Mouse (Mus musculus) forebrain, postnatal 0 days (tissue): ENCODE measurements around the gene Slfn14. TPM values are rescaled to one million over a fixed set of nuclear protein-coding genes. Genes with fewer than 3 reads are reported as not detected.
A peak's percentile ranks its signal among the peaks of the same experiment; 100 is the strongest.
"Not testable (repeated sequence)": the region's sequence is repeated elsewhere in the genome, so short reads cannot be mapped to it uniquely, and the experiment has no call there.

ENCODE experiments used
- ATAC-seq: fragments of 200-750 bp; cut with Nextera tagmentation; 2 replicates; pipeline ENCODE4 v1.8.0; 2017; ENCODE audit warnings: mild to moderate bottlenecking, moderate library complexity
- DNase-seq: peaks from one replicate; pipeline ENCODE4 v3.0.0-alpha.2; 2015
- H3K27ac ChIP-seq: fragments of 300-500 bp; sonication (generic); 2 replicates; pipeline ENCODE4 v1.5.1; 2014; ENCODE audit warnings: low read depth, mild to moderate bottlenecking, antibody characterized with exemption, low read length, moderate library complexity, mixed read lengths
- H3K27me3 ChIP-seq: fragments of 300-500 bp; sonication (generic); 2 replicates; pipeline ENCODE4 v1.6.1; 2014; ENCODE audit warnings: mild to moderate bottlenecking, low read length, mixed read lengths; ENCODE audit not compliant: insufficient read depth
- H3K36me3 ChIP-seq: fragments of 300-500 bp; sonication (generic); 2 replicates; pipeline ENCODE4 v1.6.1; 2014; ENCODE audit warnings: mild to moderate bottlenecking, moderate library complexity; ENCODE audit not compliant: insufficient read depth
- H3K4me1 ChIP-seq: fragments of 300-500 bp; sonication (generic); 2 replicates; pipeline ENCODE4 v1.6.1; 2014; ENCODE audit warnings: antibody characterized with exemption; ENCODE audit not compliant: insufficient read depth
- H3K4me2 ChIP-seq: fragments of 300-500 bp; sonication (generic); 2 replicates; pipeline ENCODE4 v1.6.1; 2014; ENCODE audit warnings: low read depth, mild to moderate bottlenecking, moderate library complexity
- H3K4me3 ChIP-seq: fragments of 300-500 bp; sonication (generic); 2 replicates; pipeline ENCODE4 v1.5.1; 2014; ENCODE audit warnings: low read depth, low read length, mixed read lengths
- H3K9ac ChIP-seq: fragments of 300-500 bp; sonication (generic); 2 replicates; pipeline ENCODE4 v1.6.1; 2014; ENCODE audit warnings: mild to moderate bottlenecking
- H3K9me3 ChIP-seq: fragments of 300-500 bp; sonication (generic); 2 replicates; pipeline ENCODE4 v1.6.1; 2016; ENCODE audit warnings: low read length
- CTCF ChIP-seq: sonication (generic); IDR thresholded peaks from 2 replicates; pipeline ENCODE4 v1.5.1; 2016; ENCODE audit warnings: antibody characterized with exemption, control low read depth, low read depth
- WGBS: fragments of 180-500 bp; shearing (Covaris S2); extraction: QIAGEN DNeasy Blood & Tissue Kit; methylation state at CpG from one replicate; pipeline ENCODE4 v1.1.7; 2014; 5-methylcytosine and 5-hydroxymethylcytosine counted together
- polyA plus RNA-seq: library from polyadenylated mRNA; unstranded; fragments of >200 nt; fragmentation: Nextera tagmentation; extraction: Ambion mirVana; gene quantifications from 2 replicates; pipeline ENCODE4 v1.2.1, GENCODE M21; 2015
- total RNA-seq: library from RNA; depleted of rRNA; stranded (reverse); fragments of >200 nt; gene quantifications from 2 replicates; pipeline ENCODE4 v1.2.3, GENCODE M21; 2014; rRNA removed

Gene Slfn14
- total RNA-seq, result not detected in 2 replicates
- polyA plus RNA-seq, result not detected in 2 replicates

DNA sequence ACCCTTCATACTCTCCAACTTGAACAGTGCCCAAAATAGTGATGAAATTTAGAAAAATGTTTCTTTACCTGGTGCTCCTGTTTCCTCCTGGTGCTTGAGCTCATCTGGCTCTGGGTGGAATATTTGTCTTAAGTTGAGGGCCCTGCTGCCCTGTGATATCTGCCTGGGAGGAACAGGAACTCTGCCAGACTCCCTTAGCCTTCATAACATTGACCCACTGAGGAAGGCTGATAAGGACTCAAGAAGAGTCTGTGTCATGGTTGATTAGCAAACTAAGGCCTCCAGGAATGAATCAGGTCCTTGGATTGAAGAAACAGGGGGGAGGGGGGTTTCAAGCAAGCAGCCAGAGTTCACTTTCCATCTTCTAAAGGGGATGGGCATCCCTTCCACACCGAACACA, at the start of gene Slfn14:
Gene Slfn14 (minus strand): TSS at position 161 of the 400 bp plus-strand sequence.
- 79% methylated on average over 1 of the region's 1 CpGs for WGBS
- Histone ChIP-seq H3K27me3 (no peaks in the 10 kb centered on the region; the same call in 1 of the 2 replicates), H3K4me2 (no peak within 1 kb of the TSS), H3K36me3 (no peaks in the 10 kb centered on the region), H3K27ac (no peak within 1 kb of the TSS), H3K4me3 (no peak within 1 kb of the TSS), H3K9me3 (no peaks in the 10 kb centered on the region), H3K4me1 (no peaks in the 10 kb centered on the region), H3K9ac (no peak within 1 kb of the TSS)
- no peak for DNase-seq
- no peak for TF ChIP-seq CTCF
- ATAC-seq, result no peak

- no peak overlapping the region for H3K4me2 ChIP-seq
- ATAC-seq, result no peak
- no peak for DNase-seq
- no peak overlapping the region for H3K4me3 ChIP-seq
- H3K27ac ChIP-seq, result no peak overlapping the region
- H3K4me1 ChIP-seq, result no peaks in the 10 kb centered on the region
- no peaks in the 10 kb centered on the region for H3K27me3 ChIP-seq
- H3K9me3 ChIP-seq, result no peaks in the 10 kb centered on the region
- no peak for TF ChIP-seq CTCF
- 80% methylated on average over 7 of the region's 7 CpGs for WGBS
- H3K36me3 ChIP-seq, result peaks cover 63% of the 10 kb centered on the region
- H3K9ac ChIP-seq, result no peak overlapping the region
Measured at GRCm38 (mm10) chr11:83335826-83336225, 49.3 kb upstream of the Slfn14 start.

DNA sequence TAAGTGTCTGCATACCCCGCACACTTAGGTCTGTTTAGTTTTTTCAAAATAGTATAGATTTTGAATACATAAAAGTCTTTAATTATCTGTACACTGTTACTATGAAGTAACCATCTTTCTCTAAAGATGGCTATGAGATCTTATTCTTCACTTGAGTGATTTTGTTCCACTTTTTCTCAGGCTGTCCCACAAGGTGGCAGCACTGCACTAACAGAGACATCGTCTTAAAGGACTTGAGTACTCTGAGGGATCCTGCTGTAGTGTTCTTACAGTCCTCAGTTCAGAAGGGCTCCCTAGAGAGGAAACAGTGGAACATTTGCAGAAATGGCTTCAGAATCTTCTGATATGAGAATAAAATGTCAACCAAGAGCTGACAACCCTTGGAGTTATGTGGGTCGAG, 40.9 kb upstream of the Slfn14 start:
- no peaks in the 10 kb centered on the region for H3K27me3 ChIP-seq
- DNase-seq (peak; percentile 80), ATAC-seq (no peak)
- H3K9me3 ChIP-seq, result no peaks in the 10 kb centered on the region
- H3K27ac ChIP-seq, result no peak overlapping the region
- no peak overlapping the region for H3K4me3 ChIP-seq
- H3K36me3 ChIP-seq, result peaks cover 54% of the 10 kb centered on the region
- no peak overlapping the region for H3K9ac ChIP-seq
- H3K4me2 ChIP-seq, result no peak overlapping the region
- TF ChIP-seq CTCF, result peak; percentile 78
- 54% methylated on average over 3 of the region's 3 CpGs for WGBS
- no peaks in the 10 kb centered on the region for H3K4me1 ChIP-seq

DNA sequence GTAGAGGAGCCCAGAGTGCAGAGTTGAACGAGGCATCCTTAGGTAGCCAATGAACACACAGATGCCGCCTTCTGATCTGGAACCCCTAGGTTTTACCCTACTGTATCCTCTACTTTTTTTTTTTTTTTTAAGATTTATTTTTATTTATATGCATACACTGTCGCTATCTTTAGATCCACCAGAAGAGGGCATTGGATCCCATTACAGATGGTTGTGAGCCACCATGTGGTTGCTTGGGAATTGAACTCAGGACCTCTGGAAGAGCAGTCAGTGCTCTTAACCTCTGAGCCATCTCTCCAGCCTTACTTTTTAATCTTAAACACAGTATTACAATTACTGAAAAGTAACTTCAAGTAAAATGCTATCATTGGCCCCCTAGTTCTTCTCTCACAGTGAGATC, 40.2 kb upstream of the Slfn14 start:
- not testable (repeated sequence) for ATAC-seq, H3K9me3 ChIP-seq, H3K9ac ChIP-seq, H3K27ac ChIP-seq, H3K4me1 ChIP-seq, H3K4me2 ChIP-seq, H3K27me3 ChIP-seq, DNase-seq, H3K4me3 ChIP-seq
- H3K36me3 ChIP-seq, result peaks cover 60% of the 10 kb centered on the region
- 88% methylated on average over 3 of the region's 3 CpGs for WGBS
- 0 out of 2 replicates have a peak, but pooled peaks have one; percentile 3 for TF ChIP-seq CTCF

- no peak for TF ChIP-seq CTCF
- 83% methylated on average over 4 of the region's 4 CpGs for WGBS
- no peak overlapping the region for H3K4me3 ChIP-seq
- H3K9ac ChIP-seq, result no peak overlapping the region
- no peaks in the 10 kb centered on the region for H3K4me1 ChIP-seq
- no peak for DNase-seq
- H3K4me2 ChIP-seq, result no peak overlapping the region
- H3K27ac ChIP-seq, result no peak overlapping the region
- no peaks in the 10 kb centered on the region for H3K27me3 ChIP-seq
- ATAC-seq, result no peak
- no peaks in the 10 kb centered on the region for H3K9me3 ChIP-seq
- H3K36me3 ChIP-seq, result peaks cover 49% of the 10 kb centered on the region
Measured at GRCm38 (mm10) chr11:83319048-83319447, 32.5 kb upstream of the Slfn14 start.

DNA sequence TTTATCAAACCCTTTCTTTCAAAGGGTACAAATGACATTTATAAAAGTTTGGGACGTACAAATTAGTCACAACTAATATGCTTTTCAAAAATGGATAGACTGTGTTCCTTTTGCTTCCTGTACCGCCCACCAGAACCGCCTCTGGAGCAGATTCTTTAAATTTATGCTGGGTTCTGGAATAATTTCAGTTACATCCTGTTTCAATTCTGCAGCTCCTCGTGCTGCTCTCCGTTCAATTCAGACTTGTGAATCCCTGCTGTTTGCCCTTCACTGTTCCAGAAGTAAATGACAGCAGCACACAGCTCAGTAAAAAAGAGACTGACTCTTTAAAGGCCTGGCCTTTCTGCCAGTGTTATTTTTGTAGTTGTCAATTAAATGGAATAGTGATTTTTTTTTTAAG, 25.9 kb upstream of the Slfn14 start:
- Histone ChIP-seq H3K36me3 (peaks cover 26% of the 10 kb centered on the region), H3K4me3 (no peak overlapping the region), H3K27me3 (no peaks in the 10 kb centered on the region), H3K9ac (no peak overlapping the region), H3K4me2 (no peak overlapping the region), H3K4me1 (no peaks in the 10 kb centered on the region), H3K27ac (no peak overlapping the region), H3K9me3 (no peaks in the 10 kb centered on the region)
- WGBS, result 58% methylated on average over 5 of the region's 5 CpGs
- TF ChIP-seq CTCF, result no peak
- ATAC-seq (no peak), DNase-seq (no peak)

DNA sequence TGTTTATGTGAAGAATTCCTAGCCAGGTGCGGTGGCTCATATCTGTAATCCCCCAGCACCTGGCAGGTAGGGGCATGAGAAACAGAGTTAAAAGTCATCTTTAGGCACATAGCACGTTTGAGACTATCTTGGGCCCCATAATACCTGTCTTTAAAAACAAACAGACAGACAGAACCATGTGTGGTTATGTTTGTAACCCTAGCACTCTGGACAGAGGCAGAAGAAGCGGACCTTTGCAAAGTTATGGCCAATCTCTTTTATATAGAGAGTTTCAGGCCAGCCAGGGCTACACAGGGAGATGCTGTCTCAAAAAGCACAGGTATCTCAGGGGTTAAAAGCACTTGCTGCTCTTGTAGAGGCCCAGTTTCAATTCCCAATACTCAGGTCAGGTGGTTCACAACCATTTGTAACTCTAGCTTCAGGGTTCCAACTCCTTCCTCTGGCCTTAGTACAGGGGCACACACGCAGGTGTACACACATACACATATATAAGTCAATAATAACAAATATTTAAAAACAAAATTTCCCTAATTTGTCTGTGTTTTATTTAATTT, 20.3 kb upstream of the Slfn14 start:
- peaks cover 16% of the 10 kb centered on the region; the same call in 1 of the 2 replicates for H3K4me1 ChIP-seq
- no peak overlapping the region for H3K9ac ChIP-seq
- peaks cover 15% of the 10 kb centered on the region; the same call in 1 of the 2 replicates for H3K36me3 ChIP-seq
- no peak for TF ChIP-seq CTCF
- H3K27ac ChIP-seq, result no peak overlapping the region
- H3K27me3 ChIP-seq, result no peaks in the 10 kb centered on the region
- no peak overlapping the region for H3K4me2 ChIP-seq
- DNase-seq (no peak), ATAC-seq (no peak)
- no peak overlapping the region for H3K4me3 ChIP-seq
- WGBS, result 84% methylated on average over 4 of the region's 4 CpGs
- H3K9me3 ChIP-seq, result no peaks in the 10 kb centered on the region
